Mouse (Mus musculus): ENCODE measurements around the gene Mvb12a. TPM values are rescaled to one million over a fixed set of nuclear protein-coding genes. Genes with fewer than 3 reads are reported as not detected.
A peak's percentile ranks its signal among the peaks of the same experiment; 100 is the strongest.

The Mvb12a gene
- polyA plus RNA-seq, 1 experiment from 2014 or later: 55.3 TPM

DNA sequence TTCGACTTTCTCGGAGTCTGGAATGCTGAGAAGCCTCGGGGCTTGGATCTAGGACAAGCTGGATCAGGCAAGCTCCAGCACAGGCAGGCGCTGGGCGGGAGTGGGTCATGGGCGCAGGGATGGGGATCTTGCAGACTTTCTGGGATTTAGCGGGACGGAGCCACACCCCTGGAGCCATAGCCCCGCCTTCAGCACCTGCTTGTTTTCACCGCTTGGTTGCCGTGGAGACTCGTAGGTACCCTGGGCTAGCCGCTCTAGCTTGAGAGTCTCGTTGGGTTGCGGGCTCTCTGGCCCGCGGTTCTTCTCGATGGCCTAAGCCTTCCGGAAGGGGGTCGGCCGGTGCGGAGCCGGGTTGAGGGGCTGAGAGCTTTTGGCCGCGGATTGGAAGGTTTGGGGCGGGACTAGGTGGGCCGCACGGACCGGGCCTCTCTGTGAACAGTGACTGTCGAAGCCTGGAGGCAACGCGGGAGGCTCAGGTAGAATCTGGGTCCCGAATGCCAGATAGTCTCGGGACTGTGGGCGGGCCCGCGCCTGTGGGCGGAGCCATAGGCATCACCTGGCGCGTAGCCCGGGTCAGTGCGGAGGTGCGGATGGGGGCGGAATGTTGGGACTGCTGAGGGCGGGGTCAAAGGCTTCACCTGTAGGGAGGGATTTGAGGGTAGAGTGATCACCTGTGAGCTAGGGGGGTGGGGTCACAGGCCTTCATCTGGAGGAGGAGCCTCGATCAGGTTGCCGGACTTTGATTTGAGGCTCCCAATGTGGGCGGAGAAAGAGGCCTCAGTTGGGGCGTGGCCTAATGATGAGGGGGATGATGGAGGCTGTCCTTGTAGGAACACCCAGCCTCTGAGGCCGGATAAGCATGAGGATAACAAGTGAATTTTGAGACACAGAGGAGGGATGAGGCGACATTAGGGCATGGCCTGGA is 26.9 kb downstream of the Mvb12a start:
- ATAC-seq (ENCODE audit: low FRiP score): peak; percentile 85
- WGBS: under 1% methylated on average over 51 of the region's 51 CpGs
- H3K36me3 ChIP-seq: no peaks in the 10 kb centered on the region; the same call in 1 of the 2 replicates
- no peaks in the 10 kb centered on the region for H3K9me3 ChIP-seq
- peaks cover 34% of the 10 kb centered on the region for H3K27me3 ChIP-seq
- peak overlapping the region; percentile 82 for H3K9ac ChIP-seq
- peaks cover 42% of the 10 kb centered on the region for H3K4me1 ChIP-seq (replicated peaks)
- H3K27ac ChIP-seq: peak overlapping the region; percentile 83
- H3K4me2 ChIP-seq: peak overlapping the region; percentile 81
- peak overlapping the region; percentile 56 for H3K4me3 ChIP-seq

DNA sequence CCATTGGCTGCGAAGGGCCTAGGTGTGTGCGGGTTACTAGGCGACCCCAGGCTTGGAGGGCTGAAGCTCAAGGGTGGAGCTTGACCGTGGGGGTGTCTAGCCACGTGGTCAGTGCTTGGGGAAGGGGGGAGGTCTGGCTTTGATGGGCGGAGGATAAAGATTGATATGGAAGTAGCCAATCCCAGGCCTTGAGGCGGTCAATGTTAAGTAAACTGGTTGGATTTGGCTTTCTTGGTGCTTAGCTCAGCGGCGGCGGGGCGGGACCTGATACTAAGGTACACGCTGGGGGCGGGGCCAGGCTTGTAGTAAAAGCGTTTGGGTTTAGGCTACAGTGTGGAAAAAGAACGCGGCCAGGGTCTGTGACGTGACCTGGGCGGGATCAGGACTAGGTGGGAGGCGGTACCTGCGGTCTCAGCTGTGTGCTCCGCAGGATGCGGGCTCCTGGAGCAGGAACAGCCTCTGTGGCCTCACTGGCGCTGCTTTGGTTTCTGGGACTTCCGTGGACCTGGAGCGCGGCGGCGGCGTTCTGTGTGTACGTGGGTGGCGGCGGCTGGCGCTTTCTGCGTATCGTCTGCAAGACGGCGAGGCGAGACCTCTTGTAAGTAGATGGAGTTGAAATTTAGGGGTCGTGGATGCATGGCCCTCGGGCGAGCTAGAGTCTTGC is 27.7 kb downstream of the Mvb12a start:
- Histone ChIP-seq H3K27me3 (peaks cover 30% of the 10 kb centered on the region), H3K4me3 (peak overlapping the region; percentile 56), H3K4me1 (replicated peaks) (peaks cover 43% of the 10 kb centered on the region), H3K36me3 (no peaks in the 10 kb centered on the region; the same call in 1 of the 2 replicates), H3K9ac (peak overlapping the region; percentile 82), H3K27ac (peak overlapping the region; percentile 83), H3K4me2 (peak overlapping the region; percentile 81), H3K9me3 (no peaks in the 10 kb centered on the region)
- under 1% methylated on average over 41 of the region's 41 CpGs for WGBS
- peak; percentile 88 for ATAC-seq (ENCODE audit: low FRiP score)

DNA sequence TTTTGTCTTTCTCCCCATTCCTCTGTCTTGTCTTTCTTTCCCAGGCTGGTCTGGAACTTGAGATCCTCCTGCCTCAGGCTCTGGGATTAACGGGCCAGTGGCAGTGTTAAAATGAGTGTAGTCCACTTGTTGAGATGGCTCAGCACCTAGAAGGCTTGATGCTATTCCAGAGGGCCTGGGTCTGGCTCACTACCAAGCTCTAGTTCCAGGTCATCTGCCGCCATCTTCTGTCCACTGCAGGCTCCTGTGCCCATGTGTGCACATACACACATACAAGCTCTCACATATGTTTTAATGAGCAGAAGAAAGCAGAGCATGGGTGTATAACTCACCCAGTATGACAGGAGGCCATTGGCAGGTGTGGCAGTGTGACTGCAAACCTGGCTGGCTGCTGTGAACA is 29.4 kb downstream of the Mvb12a start:
- ATAC-seq (ENCODE audit: low FRiP score): no peak
- Histone ChIP-seq H3K4me3 (peak overlapping the region; percentile 56), H3K9ac (peak overlapping the region; percentile 43; the same call in 1 of the 2 replicates), H3K36me3 (no peaks in the 10 kb centered on the region; the same call in 1 of the 2 replicates), H3K4me2 (peak overlapping the region; percentile 81), H3K9me3 (no peaks in the 10 kb centered on the region), H3K27me3 (peaks cover 18% of the 10 kb centered on the region), H3K27ac (peak overlapping the region; percentile 78), H3K4me1 (replicated peaks) (peaks cover 43% of the 10 kb centered on the region)
- 89% methylated on average over 2 of the region's 2 CpGs for WGBS

DNA sequence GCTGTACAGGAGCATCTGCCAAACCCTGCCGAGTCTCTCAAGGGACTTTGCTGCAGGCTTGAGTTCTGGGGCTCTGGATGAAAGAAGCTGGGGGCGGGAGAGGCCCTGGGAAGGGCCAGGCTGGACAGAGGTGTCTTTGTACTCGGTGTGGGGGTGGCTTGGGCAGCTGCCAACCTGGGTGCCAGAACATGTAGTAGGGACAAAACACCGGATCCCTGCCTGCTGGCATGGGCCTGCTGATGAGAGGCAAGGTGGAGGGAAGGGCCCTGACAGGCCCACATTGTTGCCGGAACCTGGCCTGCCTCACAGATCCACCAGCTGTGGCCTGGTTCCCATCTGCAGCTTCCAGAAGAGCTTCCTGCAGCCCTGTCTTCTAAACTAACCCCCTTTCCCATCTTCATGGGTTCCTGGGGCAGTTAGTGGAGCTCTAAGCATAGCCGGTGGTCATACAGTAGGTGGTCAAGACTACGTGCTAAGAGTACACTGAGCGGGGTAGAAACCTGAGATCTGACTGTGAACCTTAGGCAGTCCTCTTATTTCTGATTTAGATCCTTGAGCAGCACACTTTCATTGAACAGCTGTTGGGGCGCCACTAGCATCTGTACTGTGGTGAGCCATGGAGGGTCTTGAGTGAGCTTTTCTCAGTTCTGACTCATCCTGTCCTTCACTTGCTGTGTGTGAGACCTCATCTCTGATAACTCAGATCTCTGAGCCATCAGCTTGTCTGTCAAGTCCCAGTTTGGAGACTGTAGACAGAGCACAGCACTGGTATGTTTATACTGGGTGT is 30.3 kb downstream of the Mvb12a start:
- H3K27ac ChIP-seq: peak overlapping the region; percentile 78
- 71% methylated on average over 9 of the region's 9 CpGs for WGBS
- no peak overlapping the region for H3K9ac ChIP-seq
- peak overlapping the region; percentile 81 for H3K4me2 ChIP-seq
- H3K4me1 ChIP-seq (replicated peaks): peaks cover 43% of the 10 kb centered on the region
- no peak for ATAC-seq (ENCODE audit: low FRiP score)
- no peaks in the 10 kb centered on the region for H3K9me3 ChIP-seq
- H3K36me3 ChIP-seq: no peaks in the 10 kb centered on the region; the same call in 1 of the 2 replicates
- H3K27me3 ChIP-seq: peaks cover 9% of the 10 kb centered on the region
- H3K4me3 ChIP-seq: peak overlapping the region; percentile 4; the same call in 1 of the 2 replicates

DNA sequence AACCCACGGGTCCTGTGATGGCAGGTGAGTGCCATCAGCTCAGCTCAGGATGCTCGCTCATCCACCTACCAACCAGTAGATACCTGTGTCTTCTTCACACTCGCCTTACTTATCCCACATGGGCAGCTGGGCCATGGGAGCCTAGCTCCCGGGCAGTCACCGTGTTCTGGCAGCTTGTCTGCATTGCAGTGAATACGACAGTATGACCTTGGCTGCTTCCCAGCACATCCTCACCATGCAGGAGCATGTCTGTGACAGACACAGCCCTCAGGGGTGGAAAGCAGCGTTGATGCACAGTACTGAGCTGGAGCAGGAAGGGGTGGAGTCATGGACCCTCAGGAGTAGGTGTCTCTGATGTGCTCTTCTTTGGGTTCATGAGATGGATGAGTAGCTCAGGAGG is 31.7 kb downstream of the Mvb12a start:
- no peak for ATAC-seq (ENCODE audit: low FRiP score)

DNA sequence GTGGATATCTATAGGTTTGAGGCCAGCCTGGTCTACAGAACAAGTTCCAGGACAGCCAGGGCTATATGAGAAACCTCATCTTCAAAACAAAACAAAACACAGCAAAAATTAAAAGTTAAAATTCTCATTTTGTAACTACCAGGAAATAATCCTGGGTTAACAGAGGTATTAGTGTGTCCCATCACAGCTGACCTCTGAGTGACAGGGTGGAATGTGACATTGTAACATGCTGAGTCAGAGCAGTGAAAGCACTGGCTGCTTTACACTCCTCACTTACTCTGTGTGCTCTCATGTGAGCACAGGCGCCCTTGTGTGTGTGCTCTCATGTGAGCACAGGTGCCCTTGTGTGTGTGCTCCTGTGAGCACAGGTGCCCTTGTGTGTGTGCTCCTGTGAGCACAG is 32.3 kb downstream of the Mvb12a start:
- Histone ChIP-seq H3K4me2 (no peak overlapping the region), H3K4me3 (no peak overlapping the region), H3K9ac (no peak overlapping the region), H3K27ac (no peak overlapping the region), H3K9me3 (no peaks in the 10 kb centered on the region), H3K36me3 (peaks cover 6% of the 10 kb centered on the region; the same call in 1 of the 2 replicates), H3K4me1 (replicated peaks) (peaks cover 41% of the 10 kb centered on the region), H3K27me3 (peaks cover 9% of the 10 kb centered on the region; the same call in 1 of the 2 replicates)
- ATAC-seq (ENCODE audit: low FRiP score): no peak
- 75% methylated on average over 1 of the region's 1 CpGs for WGBS

More for the DNA sequence above, 31.7 kb downstream of the Mvb12a start:
- Histone ChIP-seq H3K36me3 (peaks cover 2% of the 10 kb centered on the region; the same call in 1 of the 2 replicates), H3K9ac (no peak overlapping the region), H3K4me2 (no peak overlapping the region), H3K4me1 (replicated peaks) (peaks cover 35% of the 10 kb centered on the region), H3K4me3 (no peak overlapping the region), H3K27me3 (peaks cover 3% of the 10 kb centered on the region; the same call in 1 of the 2 replicates), H3K9me3 (no peaks in the 10 kb centered on the region), H3K27ac (no peak overlapping the region)
- WGBS: 78% methylated on average over 7 of the region's 7 CpGs

DNA sequence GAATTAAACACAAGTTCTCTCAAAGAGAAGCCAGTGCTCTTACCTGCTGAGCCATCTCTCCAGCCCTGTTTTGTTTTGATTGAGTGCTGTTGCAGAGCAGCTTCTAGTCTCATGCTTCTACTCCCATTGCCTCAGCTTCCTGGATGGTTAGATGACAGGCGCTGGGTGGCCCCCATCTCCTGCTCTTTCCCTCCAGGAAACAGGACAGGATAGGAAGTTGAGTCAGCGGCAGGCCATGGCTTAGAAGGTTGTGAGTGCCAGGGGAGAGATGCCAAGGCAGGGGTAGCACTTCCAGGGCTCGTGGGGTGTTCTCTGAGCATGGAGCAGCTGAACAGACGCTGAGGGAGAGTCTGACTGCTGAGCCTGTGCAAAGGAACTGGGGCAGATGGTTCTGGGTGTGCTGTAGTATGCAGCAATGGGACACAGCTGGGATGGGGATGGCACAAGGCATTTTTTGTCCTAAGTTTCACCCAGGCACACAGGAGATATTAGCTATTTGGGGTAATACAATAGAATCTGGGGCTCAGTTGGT is 35.2 kb downstream of the Mvb12a start:
- Histone ChIP-seq H3K4me2 (no peak overlapping the region), H3K9ac (no peak overlapping the region), H3K4me3 (no peak overlapping the region), H3K4me1 (replicated peaks) (peaks cover 23% of the 10 kb centered on the region), H3K27ac (no peak overlapping the region), H3K36me3 (peaks cover 27% of the 10 kb centered on the region), H3K27me3 (peaks cover 13% of the 10 kb centered on the region; the same call in 1 of the 2 replicates), H3K9me3 (no peaks in the 10 kb centered on the region)
- ATAC-seq (ENCODE audit: low FRiP score): no peak
- 73% methylated on average over 4 of the region's 4 CpGs for WGBS

DNA sequence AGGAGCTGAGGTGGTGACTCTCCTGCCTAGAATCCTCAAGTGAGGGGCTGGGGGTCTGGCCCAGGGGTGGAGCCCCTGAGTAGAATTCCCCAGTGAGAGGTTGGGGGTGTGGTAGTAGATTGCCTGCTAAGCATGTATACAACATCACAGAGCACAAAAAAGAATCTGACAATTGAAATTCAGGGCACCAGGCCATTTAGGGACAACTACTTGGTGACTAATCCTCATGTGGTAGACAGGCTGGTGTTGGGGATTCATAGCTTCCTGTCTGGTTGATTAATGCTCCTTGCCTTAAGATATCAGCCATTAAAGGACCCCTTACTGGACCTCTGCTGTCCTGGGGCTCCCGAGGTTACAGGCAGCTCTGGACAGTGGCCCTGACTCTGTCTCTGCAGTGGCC is 36.3 kb downstream of the Mvb12a start:
- Histone ChIP-seq H3K4me2 (no peak overlapping the region), H3K9ac (no peak overlapping the region), H3K36me3 (peaks cover 32% of the 10 kb centered on the region), H3K27me3 (peaks cover 13% of the 10 kb centered on the region; the same call in 1 of the 2 replicates), H3K4me1 (replicated peaks) (peaks cover 19% of the 10 kb centered on the region), H3K27ac (peak overlapping the region; percentile 35; the same call in 1 of the 2 replicates), H3K4me3 (no peak overlapping the region), H3K9me3 (no peaks in the 10 kb centered on the region)
- 89% methylated on average over 1 of the region's 1 CpGs for WGBS
- ATAC-seq (ENCODE audit: low FRiP score): no peak

DNA sequence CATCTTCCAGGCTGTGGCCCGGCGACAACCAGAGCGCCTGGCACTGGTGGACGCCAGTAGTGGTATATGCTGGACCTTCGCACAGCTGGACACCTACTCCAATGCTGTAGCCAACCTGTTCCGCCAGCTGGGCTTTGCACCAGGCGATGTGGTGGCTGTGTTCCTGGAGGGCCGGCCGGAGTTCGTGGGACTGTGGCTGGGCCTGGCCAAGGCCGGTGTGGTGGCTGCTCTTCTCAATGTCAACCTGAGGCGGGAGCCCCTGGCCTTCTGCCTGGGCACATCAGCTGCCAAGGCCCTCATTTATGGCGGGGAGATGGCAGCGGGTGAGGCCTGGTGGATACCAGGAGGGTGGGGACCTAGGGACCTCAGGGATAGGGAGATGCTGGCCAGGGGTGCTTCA is 36.8 kb downstream of the Mvb12a start:
- 0 out of 2 replicates have a peak, but pooled peaks have one; percentile 11 for ATAC-seq (ENCODE audit: low FRiP score)
- peaks cover 15% of the 10 kb centered on the region for H3K4me1 ChIP-seq (replicated peaks)
- H3K36me3 ChIP-seq: peaks cover 37% of the 10 kb centered on the region
- no peak overlapping the region for H3K4me3 ChIP-seq
- 86% methylated on average over 14 of the region's 14 CpGs for WGBS
- no peaks in the 10 kb centered on the region for H3K9me3 ChIP-seq
- H3K4me2 ChIP-seq: no peak overlapping the region
- H3K27me3 ChIP-seq: peaks cover 13% of the 10 kb centered on the region; the same call in 1 of the 2 replicates
- H3K9ac ChIP-seq: no peak overlapping the region
- peak overlapping the region; percentile 35; the same call in 1 of the 2 replicates for H3K27ac ChIP-seq

DNA sequence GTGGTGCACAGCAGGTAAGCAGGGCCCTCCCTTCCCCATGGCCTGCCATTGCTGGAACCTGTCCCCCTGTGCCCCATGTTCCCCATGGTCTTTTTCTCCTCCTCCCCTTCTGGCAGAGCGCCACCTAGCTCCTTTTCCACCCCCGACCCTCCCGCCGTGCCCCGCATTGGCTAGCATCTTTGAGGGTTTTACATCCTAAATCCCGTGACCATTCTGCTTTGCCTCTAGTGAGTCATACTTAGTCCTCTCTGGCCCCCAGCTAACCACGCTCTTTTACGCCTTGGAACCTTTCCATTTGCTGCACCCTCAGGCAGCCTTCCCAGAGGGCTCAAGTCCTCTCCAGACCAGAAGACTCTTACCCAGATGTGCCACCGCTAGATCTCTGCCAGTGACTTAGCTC is 37.5 kb downstream of the Mvb12a start:
- Histone ChIP-seq H3K4me3 (no peak overlapping the region), H3K27ac (no peak overlapping the region), H3K27me3 (peaks cover 13% of the 10 kb centered on the region; the same call in 1 of the 2 replicates), H3K9ac (no peak overlapping the region), H3K4me1 (replicated peaks) (peaks cover 13% of the 10 kb centered on the region), H3K4me2 (no peak overlapping the region), H3K36me3 (peaks cover 44% of the 10 kb centered on the region), H3K9me3 (no peaks in the 10 kb centered on the region)
- 26% methylated on average over 9 of the region's 9 CpGs for WGBS
- ATAC-seq (ENCODE audit: low FRiP score): peak; percentile 46; the same call in 1 of the 2 replicates

DNA sequence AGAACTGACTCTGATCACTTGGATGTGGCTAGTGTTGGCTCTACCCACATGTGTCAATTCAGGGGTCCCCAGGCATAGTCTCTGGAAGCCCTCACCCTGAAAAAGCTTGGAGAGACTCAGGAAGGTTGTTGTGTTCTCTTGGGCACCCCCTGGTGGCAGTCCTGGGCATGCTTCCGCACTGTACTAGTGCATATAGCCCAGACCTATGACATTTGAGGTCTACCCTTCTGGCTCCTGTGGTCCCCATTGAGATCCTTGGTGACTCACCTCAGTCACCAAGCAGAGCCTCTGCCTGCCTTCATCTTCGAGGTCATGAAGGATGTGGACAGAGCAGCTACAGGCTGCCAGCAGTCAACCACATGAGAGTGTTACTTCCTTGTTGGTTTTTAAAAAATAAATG is 44.2 kb downstream of the Mvb12a start:
- peaks cover 12% of the 10 kb centered on the region for H3K4me1 ChIP-seq (replicated peaks)
- H3K36me3 ChIP-seq: peaks cover 44% of the 10 kb centered on the region
- WGBS: 78% methylated on average over 2 of the region's 2 CpGs
- no peaks in the 10 kb centered on the region for H3K9me3 ChIP-seq
- H3K4me3 ChIP-seq: no peak overlapping the region
- no peak overlapping the region for H3K27ac ChIP-seq
- no peaks in the 10 kb centered on the region for H3K27me3 ChIP-seq
- no peak for ATAC-seq (ENCODE audit: low FRiP score)
- H3K9ac ChIP-seq: no peak overlapping the region
- H3K4me2 ChIP-seq: no peak overlapping the region
